Mouse (Mus musculus) limb, embryonic 15.5 days (tissue): ENCODE measurements at regions not wholly inside any gene's neighbourhood (a gene's known extent, or its start where the extent isn't known, plus 50 kb on each side); places are given as distances from the start of the nearest gene placed in this dataset.

Source experiments
- ATAC-seq: fragments of 200-750 bp; cut with Nextera tagmentation; 2 replicates; pipeline ENCODE4 v1.8.0; 2017; ENCODE audit warnings: low read depth, moderate TSS enrichment; ENCODE audit not compliant: insufficient number of reproducible peaks, low FRiP score, low TSS enrichment
- H3K27ac ChIP-seq: fragments of 300-500 bp; sonication (generic); 2 replicates; pipeline ENCODE4 v1.5.1; 2015; ENCODE audit warnings: moderate library complexity, mild to moderate bottlenecking, inconsistent platforms
- H3K27me3 ChIP-seq: fragments of 300-500 bp; sonication (generic); 2 replicates; pipeline ENCODE4 v1.6.1; 2015; ENCODE audit warnings: inconsistent platforms
- H3K36me3 ChIP-seq: fragments of 300-500 bp; sonication (generic); 2 replicates; pipeline ENCODE4 v1.6.1; 2015; ENCODE audit warnings: inconsistent platforms
- H3K4me1 ChIP-seq: fragments of 300-500 bp; sonication (generic); 2 replicates; pipeline ENCODE4 v1.6.1; 2015; ENCODE audit warnings: inconsistent platforms
- H3K4me2 ChIP-seq: fragments of 300-500 bp; sonication (generic); 2 replicates; pipeline ENCODE4 v1.6.1; 2015; ENCODE audit warnings: mild to moderate bottlenecking, inconsistent platforms
- H3K4me3 ChIP-seq: fragments of 300-500 bp; sonication (generic); 2 replicates; pipeline ENCODE4 v1.5.1; 2015; ENCODE audit warnings: mild to moderate bottlenecking, inconsistent platforms
- H3K9ac ChIP-seq: fragments of 300-500 bp; sonication (generic); 2 replicates; pipeline ENCODE4 v1.6.1; 2015; ENCODE audit warnings: inconsistent platforms
- H3K9me3 ChIP-seq: fragments of 300-500 bp; sonication (generic); 2 replicates; pipeline ENCODE4 v1.6.1; 2016; ENCODE audit warnings: inconsistent platforms
- WGBS: fragments of 180-500 bp; shearing (Covaris S2); methylation state at CpG from one replicate; pipeline ENCODE4 v1.1.7; 2015; 5-methylcytosine and 5-hydroxymethylcytosine counted together

- 79% methylated on average over 10 of the region's 10 CpGs for WGBS
- H3K4me3 ChIP-seq = no peak overlapping the region
- ATAC-seq = no peak
- no peaks in the 10 kb centered on the region for H3K9me3 ChIP-seq
- no peak overlapping the region for H3K4me2 ChIP-seq
- H3K4me1 ChIP-seq = no peaks in the 10 kb centered on the region
- H3K27me3 ChIP-seq = no peaks in the 10 kb centered on the region
- no peak overlapping the region for H3K27ac ChIP-seq
- no peak overlapping the region for H3K9ac ChIP-seq
- no peaks in the 10 kb centered on the region for H3K36me3 ChIP-seq
These were observed 59.2 kb upstream of the Siah3 start for GRCm38 (mm10) chr14:75396511-75397026.

GRCm38 (mm10) chr14:75399678-75400077 is 56.1 kb upstream of the Siah3 start:
- Histone ChIP-seq H3K9ac (no peak overlapping the region), H3K9me3 (no peaks in the 10 kb centered on the region), H3K4me1 (peaks cover 8% of the 10 kb centered on the region; the same call in 1 of the 2 replicates), H3K36me3 (no peaks in the 10 kb centered on the region), H3K27ac (no peak overlapping the region), H3K27me3 (no peaks in the 10 kb centered on the region), H3K4me3 (no peak overlapping the region), H3K4me2 (no peak overlapping the region)
- 78% methylated on average over 2 of the region's 2 CpGs for WGBS
- ATAC-seq = no peak

- Histone ChIP-seq H3K27me3 (no peaks in the 10 kb centered on the region), H3K4me3 (no peak overlapping the region), H3K27ac (peak overlapping the region; percentile 69), H3K4me1 (peaks cover 8% of the 10 kb centered on the region; the same call in 1 of the 2 replicates), H3K9ac (no peak overlapping the region), H3K4me2 (no peak overlapping the region), H3K9me3 (no peaks in the 10 kb centered on the region), H3K36me3 (no peaks in the 10 kb centered on the region)
- peak; percentile 78 for ATAC-seq
- 25% methylated on average over 12 of the region's 12 CpGs for WGBS
These were observed 53.2 kb upstream of the Siah3 start for GRCm38 (mm10) chr14:75402483-75403103.
